Mouse (Mus musculus): ENCODE data around the gene Ferd3l. TPM values are rescaled to one million over a fixed set of nuclear protein-coding genes. Genes with fewer than 3 reads are reported as not detected.

The Ferd3l gene
- not detected for polyA plus RNA-seq (2015; fragmentation: Illumina TruSeq; extraction: RNeasy Lipid Tissue Mini Kit (QIAGEN cat#74804); ENCODE audit: insufficient read depth, low read depth, low replicate concordance)

GRCm38 (mm10) chr12:33928331-33929192, at the start of gene Ferd3l:
TSS of gene Ferd3l (plus strand) at chr12:33928425.

GRCm38 (mm10) chr12:33957400-33958240, 29.4 kb downstream of the Ferd3l start, which contains the start of gene Twist1:
TSS of gene Twist1 (plus strand) at chr12:33957671.

Other genes starting within 250 kb of the Ferd3l start
- gene Twist1, start 29.2 kb downstream of the Ferd3l start, polyA plus RNA-seq (2015; fragmentation: Illumina TruSeq; extraction: RNeasy Lipid Tissue Mini Kit (QIAGEN cat#74804); ENCODE audit: insufficient read depth, low read depth, low replicate concordance) = 0.85 TPM